Mouse (Mus musculus) embryo, embryonic 11.5 days (tissue): Measurements from ENCODE around the gene Dmrtc1c1.
"Not testable (repeated sequence)": the region's sequence is repeated elsewhere in the genome, so short reads cannot be mapped to it uniquely, and the experiment has no call there.

Source experiments
- DNase-seq: peaks from one replicate; pipeline ENCODE4 v3.0.0-alpha.2; 2012; ENCODE audit warnings: low read depth, low spot score

The Dmrtc1c1 gene

GRCm38 (mm10) chrX:102802663-102803062 is at the start of gene Dmrtc1c1:
Gene Dmrtc1c1, plus strand, starts transcription at chrX:102802963.
- DNase-seq: not testable (repeated sequence)

GRCm38 (mm10) chrX:102765878-102766277 is 36.9 kb upstream of the Dmrtc1c1 start:
- no peak for DNase-seq

- DNase-seq: no peak
Measured at GRCm38 (mm10) chrX:102812311-102812710, 9.5 kb downstream of the Dmrtc1c1 start.

GRCm38 (mm10) chrX:102854516-102854915 is 51.8 kb downstream of the Dmrtc1c1 start, which contains the start of gene Dmrtc1c2:
Gene Dmrtc1c2, minus strand, starts transcription at chrX:102854616.
- not testable (repeated sequence) for DNase-seq
